Mouse (Mus musculus): ENCODE measurements at regions not wholly inside any gene's neighbourhood (a gene's known extent, or its start where the extent isn't known, plus 50 kb on each side); places are given as distances from the start of the nearest gene placed in this dataset.

DNA sequence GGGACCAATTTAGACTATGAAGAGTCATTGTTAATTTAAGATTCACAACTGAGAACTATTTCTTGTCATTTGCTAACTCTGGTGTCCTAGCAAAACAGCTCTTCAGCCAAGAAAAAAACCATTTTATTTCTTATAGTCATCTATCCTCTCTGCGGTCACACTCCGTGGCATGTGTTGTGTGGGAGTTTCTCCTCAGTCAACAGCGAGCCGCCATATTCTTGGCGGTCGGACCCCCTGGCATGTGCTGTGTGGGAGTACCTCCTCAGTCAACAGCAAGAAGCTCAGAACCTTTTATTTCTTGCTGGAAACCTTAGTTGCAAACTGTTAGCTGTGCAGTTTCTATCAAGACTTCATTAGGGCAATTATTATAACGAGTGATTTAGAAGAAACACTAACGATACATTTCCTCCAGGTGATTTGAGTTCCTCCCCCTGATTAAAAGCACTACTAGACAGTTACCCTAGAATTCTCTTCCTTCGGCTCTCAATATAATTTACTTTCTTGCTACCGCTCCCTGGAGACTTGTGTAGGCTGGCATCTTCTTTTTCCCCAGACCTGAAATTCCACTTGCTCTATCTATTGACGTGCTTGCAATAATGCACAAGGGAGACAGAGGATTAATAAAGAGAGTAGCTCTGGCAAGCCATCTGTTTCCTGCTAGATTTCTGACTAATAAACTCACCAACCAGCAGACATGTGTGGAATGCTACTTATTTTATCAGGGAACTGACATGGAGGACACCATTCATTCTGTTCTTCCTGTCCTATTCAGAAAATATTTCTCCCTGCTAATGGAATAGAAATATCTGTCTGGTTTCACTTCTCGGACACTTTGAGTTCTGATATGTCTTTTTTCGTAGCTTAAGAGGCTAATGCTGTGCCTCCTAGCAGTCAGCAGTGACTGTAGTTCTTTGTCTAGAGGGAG is 359.5 kb downstream of the Ice1 start:
- DNase-seq (ENCODE audit: low spot score in 2 of 2), result no peak

DNA sequence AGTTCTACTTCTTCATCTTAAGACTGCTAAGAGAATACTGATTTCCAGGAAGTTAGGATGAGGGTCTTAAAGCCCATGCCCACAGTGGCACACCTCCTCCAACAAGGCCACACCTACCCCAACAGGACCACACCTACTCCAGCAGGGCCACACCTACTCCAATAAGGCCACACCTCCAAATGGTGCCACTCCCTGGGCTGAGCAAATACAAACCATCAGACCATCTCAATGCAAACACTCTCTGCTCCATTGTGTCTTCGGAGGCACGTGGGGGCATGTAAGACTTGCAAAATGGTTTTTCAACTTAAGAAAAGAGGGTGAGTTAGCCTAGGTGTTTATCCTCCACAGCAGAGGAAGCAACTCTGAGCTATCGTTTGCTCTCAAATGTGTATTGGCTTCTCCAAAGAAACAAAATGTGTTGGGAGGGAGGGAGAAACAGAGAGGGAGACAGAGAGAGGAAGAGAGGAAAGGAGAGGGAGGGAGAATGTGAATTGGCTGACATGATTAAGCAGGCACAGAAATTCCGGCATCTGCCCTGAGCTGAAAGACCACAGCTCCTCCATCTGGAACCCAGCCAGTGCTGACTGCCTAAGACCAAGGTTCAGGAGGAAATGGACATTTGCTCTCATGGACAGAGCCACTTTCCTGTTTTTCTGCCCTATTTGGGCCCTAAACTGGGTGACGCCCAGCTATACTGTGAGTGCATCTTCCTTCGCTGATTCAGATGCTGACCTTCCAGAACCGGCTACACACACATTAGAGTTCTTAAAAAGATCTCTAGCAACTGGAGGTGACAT is 356.2 kb downstream of the Ice1 start:
- DNase-seq (ENCODE audit: low spot score in 2 of 2), result no peak

DNA sequence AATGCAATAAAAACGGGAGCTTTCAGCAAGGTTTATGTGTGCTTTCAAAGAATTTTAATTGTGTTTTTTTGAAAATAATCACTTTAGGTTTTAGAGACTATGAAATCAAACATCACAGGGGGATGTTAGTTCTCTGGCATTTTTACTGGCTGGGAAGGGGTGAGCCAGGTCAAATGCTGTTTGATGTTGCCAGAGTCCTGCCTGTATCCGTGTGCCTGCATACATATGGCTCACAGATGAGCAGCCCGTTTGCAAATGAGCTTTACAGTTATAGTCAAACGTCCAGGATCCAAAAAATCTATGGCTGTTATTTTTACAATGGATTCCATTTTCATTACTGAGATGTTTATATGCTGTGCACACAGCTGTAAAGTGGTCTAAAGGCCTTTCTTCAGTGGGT is 354.7 kb downstream of the Ice1 start:
- no peak for DNase-seq (ENCODE audit: low spot score in 2 of 2)

DNA sequence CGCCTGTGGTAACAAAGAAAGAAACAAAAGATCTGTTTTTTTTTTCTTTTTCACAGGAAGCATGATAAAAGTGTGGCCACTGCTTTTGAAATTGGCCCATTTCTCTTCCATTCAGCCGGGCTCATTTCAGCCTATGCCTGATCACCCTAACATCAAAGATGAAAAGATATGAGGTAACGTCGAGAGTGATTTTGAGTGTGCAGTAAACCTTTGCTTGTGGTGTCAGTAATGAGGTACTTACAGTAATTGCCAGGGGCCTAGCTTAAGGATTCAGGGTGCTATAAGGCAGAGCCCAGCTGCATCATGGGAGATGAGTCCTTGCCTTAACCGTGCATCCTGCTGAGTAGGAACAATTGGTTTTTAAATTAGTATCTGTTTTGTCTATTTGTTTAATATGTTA is 354.2 kb downstream of the Ice1 start:
- DNase-seq (ENCODE audit: low spot score in 2 of 2), result no peak

DNA sequence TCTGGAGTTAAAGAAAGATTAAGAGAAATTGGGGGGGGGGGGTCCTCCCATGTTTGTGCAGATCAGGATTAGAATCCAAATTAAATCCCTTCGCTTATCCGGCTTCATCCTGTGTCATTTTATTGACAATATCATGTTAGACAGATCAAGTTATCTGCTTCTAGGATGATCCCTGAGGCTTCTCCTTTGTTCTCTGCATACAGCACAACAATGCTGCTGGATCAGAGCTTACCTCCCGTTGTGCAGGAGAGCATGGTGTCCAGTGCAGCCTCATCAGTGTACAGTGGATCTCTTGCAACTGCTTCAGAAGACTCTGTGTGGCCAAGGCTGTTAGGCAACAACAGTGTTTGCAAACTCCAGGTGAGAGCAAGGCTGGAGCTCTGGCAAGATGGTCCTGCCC is 344.7 kb downstream of the Ice1 start:
- no peak for DNase-seq (ENCODE audit: low spot score in 2 of 2)

DNA sequence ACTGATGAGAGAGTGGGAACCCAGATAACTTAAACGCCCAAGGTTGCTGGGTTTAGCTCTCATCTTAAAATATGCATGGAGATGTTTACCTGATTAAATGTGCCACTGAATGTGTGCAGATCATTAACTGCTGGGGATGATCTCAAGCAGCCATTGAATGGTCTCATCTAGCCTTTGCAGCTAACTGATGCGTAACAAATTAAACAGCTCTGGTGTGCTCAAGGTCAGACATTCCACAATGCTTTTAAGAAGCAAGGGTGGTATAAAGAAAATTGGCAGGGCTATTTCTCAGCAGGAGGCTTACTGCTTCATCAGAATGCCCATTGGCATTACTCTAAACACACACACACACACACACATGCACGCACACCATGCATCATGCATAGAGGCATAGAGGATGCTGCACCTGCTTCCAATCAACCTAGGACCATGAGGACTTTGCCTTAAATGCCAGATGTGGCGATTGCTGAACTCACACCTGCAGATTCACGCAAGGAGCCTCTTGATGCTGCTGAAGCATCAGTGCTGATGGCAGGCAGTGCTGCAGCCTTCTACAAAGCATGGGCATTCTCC is 333.4 kb downstream of the Ice1 start:
- DNase-seq (ENCODE audit: low spot score in 2 of 2), result no peak

DNA sequence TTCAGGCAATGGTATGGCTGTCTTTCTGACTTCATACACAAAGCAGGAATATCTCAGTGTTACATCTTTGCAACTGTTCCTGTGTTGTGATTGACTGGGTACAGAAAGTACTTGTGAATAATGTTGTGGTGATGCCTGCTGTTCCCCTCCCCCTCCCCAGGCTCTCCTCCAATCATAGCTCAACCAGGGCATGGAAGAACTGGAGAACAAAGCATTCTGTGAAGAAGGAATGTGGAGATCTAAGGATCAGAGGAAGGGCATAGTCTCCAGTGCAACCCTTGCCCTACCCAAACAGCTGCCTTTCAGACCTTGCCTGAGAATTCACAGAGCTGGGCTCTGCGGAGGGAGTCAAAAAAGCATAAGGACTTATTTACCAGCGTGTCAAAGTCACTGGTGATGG is 326.9 kb downstream of the Ice1 start:
- DNase-seq (ENCODE audit: low spot score in 2 of 2), result no peak

DNA sequence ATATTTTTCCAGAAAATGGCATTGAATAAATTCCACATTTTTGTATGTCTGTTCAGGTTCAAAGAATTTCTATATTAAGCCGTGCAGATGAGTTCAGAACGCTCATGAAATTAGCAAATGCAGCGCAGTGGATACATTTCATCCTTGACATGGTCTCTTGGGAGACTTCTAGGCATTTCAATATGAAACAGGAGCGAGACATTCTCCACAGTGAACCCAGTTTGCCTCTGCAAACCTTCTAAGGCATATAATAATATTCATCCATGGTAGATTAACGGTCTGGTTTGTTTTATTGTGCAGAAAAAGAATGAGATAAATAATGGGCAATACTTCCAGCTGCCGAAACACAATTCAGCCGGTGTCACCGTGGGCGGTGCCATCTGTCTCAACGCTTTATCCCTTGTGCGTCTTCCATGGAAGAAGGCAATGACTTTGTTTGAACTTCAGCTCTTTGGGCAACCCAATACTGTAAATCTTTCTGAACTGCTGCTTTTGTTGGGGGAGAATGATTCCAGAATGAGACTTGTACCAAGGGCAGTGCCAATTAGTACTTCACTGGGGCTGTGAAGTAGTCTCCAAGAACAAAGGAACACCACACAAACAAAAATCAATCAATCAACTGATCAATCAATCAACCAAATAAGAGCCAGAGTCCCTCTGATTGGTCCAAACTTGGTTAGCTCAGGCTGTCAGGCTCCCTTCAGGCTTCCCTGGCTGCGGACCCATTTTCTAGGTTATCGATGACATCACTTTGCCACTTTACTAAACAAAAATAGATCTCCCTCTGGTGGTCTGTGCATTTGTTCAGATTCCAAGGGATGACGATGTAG is 326.0 kb downstream of the Ice1 start:
- no peak for DNase-seq (ENCODE audit: low spot score in 2 of 2)

DNA sequence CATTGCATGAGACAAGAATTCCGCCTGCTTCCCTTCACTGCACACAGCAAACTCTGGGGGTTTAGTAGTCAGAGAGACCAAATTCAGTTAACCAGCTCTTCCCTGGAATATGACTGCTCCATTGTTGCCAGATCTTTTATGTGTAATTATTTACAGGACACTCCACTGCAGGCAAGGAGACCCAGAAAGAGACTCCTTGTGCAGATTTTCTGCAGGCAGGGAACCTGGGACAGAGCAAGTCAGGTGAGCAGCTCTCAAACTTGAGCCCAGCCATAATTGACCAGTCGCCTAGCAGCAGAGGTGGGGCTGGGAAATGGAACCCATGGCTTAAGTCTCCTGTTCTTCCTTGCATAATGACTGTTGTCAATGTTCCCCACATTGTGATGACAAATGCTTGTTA is 324.2 kb downstream of the Ice1 start:
- no peak for DNase-seq (ENCODE audit: low spot score in 2 of 2)

DNA sequence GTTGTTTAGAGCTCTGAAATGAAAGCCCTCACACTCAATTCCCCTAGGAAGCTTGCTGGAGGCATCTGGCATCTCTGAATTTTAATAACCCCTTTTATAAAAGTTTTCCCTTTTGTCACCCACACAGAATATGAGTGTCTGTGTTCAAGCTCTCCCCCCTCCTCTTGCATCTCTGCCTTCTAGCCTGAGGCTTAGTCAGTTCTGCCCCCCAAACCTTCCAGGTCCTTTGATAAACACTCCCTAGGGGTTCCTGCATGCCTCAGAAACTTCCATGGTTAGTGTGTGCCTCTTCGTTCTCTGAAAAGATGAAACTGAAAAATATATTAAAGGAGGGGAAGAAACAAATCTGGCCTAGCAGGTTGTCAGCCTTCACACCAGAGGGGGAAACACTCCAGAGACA is 313.9 kb downstream of the Ice1 start:
- no peak for DNase-seq (ENCODE audit: low spot score in 2 of 2)

DNA sequence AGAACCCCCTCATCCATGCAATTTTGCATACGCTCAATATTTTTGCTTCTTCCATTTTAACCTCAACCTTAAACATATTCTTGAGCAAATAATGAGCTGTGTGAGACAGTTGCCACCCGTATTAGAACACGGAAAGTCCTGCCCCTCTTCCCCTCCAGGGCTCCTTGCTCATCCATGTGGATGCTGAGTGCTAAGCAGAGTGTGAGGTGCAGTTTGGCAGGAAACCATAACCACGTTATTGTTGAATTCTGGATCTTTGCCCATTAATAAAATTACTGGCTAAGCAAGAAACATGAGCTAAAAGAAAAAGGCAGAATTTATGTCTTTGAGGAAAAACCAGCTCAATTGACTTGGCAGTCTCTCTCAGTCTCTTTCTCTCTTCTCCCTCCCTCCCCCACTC is 301.4 kb downstream of the Ice1 start:
- no peak for DNase-seq (ENCODE audit: low spot score in 2 of 2)

DNA sequence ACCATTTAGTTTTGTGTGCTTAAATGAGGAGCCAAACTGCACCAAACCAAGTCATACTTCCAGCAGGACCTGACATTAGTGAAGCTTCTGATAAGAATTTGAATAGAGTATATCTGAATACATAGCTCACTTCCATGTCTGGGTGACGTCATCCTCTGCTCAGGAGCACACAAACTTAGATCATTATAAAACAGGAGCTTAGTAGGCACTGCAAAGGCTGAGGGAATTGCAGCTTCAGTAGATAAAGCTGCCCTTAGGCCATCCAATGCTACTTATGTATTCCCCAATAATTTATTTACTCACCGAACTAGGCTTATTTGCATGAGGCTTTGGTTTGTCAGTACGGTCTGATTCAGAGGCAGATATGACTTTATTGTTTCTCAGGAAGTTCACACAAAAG is 297.0 kb downstream of the Ice1 start:
- no peak for DNase-seq (ENCODE audit: low spot score in 2 of 2)

DNA sequence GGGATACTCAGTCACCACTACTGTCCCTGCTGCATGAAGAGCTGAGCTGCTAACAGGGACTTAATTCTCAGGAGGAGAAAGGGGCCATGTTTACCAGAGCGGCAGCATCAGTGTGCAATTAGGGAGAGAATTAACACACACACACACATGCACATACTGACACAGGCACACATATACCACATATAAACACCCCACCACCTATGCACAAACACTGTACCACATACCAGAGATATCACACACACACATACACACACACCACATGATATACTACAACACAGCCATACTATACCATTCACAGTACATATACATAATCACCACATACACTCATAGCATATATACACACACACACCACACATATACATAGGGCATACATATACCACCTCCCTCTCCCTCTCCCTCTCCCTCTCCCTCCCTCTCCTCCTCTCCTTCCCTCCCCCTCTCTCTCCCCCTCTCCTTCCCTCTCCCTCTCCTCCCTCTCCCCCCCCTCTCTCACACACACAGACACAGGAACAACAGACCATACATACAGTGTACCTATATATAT is 294.2 kb downstream of the Ice1 start:
- DNase-seq (ENCODE audit: low spot score in 2 of 2), result no peak

DNA sequence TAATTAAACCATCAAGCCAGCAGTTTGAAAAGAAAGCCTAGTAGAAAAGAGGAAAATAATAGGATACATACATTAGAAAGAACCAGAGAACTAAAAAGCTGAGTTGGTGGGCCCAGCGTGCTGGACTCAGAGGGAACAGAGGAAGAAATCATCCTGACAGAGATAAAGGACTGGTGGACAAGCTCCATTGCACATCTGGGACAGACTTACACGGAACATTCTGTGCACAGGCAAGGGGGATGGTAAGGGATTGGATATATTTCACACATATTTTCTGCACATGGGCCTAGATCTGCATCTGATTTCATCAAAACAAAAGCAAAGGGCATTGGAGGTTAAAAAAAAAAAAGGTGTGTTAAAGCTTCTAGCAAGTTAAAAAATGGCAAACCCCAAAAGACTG is 293.5 kb downstream of the Ice1 start:
- no peak for DNase-seq (ENCODE audit: low spot score in 2 of 2)

DNA sequence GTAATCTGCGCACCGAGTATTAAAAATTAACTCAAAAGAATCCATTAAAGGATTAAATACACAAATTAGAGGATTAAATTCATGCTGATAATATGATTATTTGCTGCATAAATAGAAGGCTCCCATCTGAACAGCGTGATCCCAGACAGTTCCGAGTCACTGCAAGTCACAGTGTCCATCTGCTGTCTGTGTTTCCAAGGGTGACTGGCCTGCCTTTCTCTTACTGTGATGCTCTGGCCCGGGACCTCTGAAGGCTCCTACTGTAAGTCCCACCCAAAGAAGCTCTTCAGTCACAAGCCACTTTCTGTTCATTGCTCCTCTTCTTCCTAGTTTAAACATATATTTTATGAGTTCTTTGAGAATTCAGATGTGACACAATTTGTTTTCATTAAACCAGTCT is 293.1 kb downstream of the Ice1 start:
- no peak for DNase-seq (ENCODE audit: low spot score in 2 of 2)

DNA sequence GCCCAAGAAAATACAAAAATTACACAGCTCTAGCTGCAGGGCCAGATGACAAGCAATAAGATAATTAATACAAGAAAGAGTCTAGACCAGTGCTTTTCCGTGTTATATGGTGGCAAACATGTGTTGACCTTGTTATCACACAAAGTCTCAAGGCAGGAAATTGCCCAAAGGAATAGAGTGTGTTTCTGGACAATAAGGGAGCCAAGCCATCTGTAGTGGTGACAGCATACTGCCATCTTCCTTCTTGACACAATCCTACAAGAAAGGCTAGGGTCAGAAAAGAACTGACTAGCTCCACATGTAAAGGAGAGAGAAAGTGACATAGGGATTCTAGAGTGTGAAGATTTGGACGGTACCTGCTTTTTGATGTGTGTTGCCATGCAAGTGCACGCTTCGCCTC is 289.0 kb downstream of the Ice1 start:
- DNase-seq (ENCODE audit: low spot score in 2 of 2), result no peak

DNA sequence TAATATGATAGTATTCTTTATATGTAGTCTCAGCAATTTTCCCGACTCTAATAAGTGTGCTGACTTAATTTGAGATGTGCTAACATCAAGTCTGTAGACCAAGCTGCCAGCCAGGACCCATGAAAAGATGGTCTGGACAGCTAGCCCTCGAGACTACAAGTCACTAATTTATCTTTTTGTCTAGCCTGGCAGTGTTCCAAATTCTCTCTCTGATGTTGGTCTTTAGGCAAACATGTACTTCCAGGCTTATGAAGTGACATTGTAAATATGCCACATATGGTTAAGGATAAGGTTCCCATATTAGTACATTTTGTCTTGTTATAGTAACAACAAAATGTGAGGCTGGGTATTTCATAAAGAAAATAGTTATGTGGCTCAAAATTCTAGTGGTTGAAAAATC is 288.5 kb downstream of the Ice1 start:
- DNase-seq (ENCODE audit: low spot score in 2 of 2), result no peak

DNA sequence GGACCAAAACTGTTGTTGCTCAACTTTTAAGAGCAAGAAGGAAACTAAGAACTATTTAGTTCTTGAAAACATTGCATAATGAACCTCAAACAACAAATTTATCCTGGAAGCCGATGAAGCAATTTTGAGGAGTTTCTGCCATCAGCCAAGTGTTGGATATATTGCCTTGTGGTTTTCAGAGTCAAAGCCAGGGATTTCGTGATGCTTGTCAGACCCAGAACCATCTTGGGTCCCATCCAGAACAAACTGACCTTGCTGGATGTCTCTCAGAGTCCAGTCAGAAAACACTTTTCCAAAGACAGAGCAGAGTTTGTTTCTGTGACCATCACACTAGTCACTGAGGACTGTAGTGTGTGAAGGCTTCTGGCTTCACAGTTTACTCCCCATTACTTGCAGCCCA is 267.8 kb downstream of the Ice1 start:
- no peak for DNase-seq (ENCODE audit: low spot score in 2 of 2)

DNA sequence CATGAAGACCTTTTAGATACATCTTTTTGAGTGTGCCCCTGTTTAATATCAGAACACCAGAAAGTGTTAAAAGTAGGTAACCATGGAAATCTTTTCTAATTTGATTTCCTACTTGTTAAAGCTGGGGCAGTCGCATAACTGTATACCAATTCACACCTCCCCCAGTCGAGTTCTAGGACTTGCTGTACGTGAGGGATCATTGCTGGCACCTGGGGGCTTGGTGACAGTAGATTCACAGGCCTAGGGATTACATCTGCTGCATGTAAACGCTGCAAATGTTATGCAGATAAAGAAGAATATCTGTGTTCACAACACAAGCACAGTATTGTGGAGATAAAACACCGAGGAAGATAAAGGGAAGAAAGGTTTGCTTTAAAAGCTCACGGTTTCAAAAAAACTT is 256.7 kb downstream of the Ice1 start:
- no peak for DNase-seq (ENCODE audit: low spot score in 2 of 2)

DNA sequence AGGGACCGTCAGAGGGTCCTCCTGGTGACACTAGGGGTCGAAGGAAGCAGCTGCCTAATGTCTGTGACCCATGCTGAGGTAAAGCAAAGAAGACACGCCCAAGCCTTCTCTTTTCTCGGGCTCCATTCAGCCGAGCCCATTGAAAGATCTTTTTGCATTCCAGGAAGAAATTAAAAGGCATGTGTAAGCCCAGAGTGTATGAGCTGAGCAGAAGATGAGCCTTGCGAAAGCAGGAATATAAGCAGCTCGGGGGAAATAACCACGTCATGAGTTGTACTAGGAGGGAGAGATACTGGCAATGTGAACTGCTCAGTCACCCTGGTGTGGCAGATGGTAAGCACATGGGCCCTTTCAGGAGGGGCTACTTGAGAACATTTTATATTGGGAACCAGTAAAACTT is 252.1 kb downstream of the Ice1 start:
- no peak for DNase-seq (ENCODE audit: low spot score in 2 of 2)

DNA sequence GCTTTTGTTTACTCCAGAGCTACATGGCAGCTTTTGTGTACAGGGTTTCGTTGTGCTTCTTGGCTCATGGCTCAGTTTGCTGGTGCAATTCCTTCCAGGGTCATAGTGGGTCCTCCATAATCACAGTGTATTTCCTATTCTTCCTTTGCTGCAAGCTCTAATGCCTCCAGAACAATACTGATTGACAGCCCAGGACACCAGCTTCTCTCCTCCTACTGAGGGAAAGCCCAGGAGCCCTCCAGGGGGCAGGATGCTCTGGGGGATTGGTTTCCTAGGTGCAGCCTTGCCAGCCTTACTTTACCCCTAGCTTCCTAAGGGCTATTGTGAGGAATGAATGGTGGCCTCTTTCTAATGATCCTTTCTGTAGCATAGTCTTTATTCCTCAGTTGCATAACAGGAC is 224.6 kb downstream of the Ice1 start:
- DNase-seq (ENCODE audit: low spot score in 2 of 2), result no peak

Data from adrenal gland, postnatal 4 days (tissue).